Mouse (Mus musculus) midbrain, embryonic 11.5 days (tissue): ENCODE measurements at regions not wholly inside any gene's neighbourhood (a gene's known extent, or its start where the extent isn't known, plus 50 kb on each side); places are given as distances from the start of the nearest gene placed in this dataset.
A peak's percentile ranks its signal among the peaks of the same experiment; 100 is the strongest.

Experiments used
- ATAC-seq: fragments of 200-750 bp; cut with Nextera tagmentation; 2 replicates; pipeline ENCODE4 v1.8.0; 2017; ENCODE audit warnings: moderate TSS enrichment, moderate library complexity; ENCODE audit not compliant: low FRiP score
- DNase-seq: peaks from one replicate; pipeline ENCODE4 v3.0.0; 2015; ENCODE audit warnings: low spot score; ENCODE audit errors: missing footprints
- H3K27ac ChIP-seq: fragments of 300-500 bp; sonication (generic); 2 replicates; pipeline ENCODE4 v1.5.1; 2014; ENCODE audit warnings: low read depth, low read length
- H3K27me3 ChIP-seq: fragments of 300-500 bp; sonication (generic); 2 replicates; pipeline ENCODE4 v1.6.1; 2014; ENCODE audit warnings: mild to moderate bottlenecking, low read length, moderate library complexity, mixed read lengths; ENCODE audit not compliant: control insufficient read depth, insufficient read depth
- H3K36me3 ChIP-seq: fragments of 300-500 bp; sonication (generic); 2 replicates; pipeline ENCODE4 v1.6.1; 2014; ENCODE audit warnings: mild to moderate bottlenecking, low read length, moderate library complexity, mixed read lengths; ENCODE audit not compliant: control insufficient read depth, insufficient read depth
- H3K4me1 ChIP-seq: fragments of 300-500 bp; sonication (generic); 2 replicates; pipeline ENCODE4 v1.6.1; 2014; ENCODE audit warnings: low read length; ENCODE audit not compliant: control insufficient read depth, insufficient read depth
- H3K4me2 ChIP-seq: fragments of 300-500 bp; sonication (generic); 2 replicates; pipeline ENCODE4 v1.6.1; 2014; ENCODE audit warnings: mild to moderate bottlenecking, moderate library complexity
- H3K4me3 ChIP-seq: fragments of 300-500 bp; sonication (generic); 2 replicates; pipeline ENCODE4 v1.5.1; 2014; ENCODE audit warnings: low read depth, low read length
- H3K9ac ChIP-seq: fragments of 300-500 bp; sonication (generic); 2 replicates; pipeline ENCODE4 v1.6.1; 2014; ENCODE audit warnings: low read length
- H3K9me3 ChIP-seq: fragments of 300-500 bp; sonication (generic); 2 replicates; pipeline ENCODE4 v1.6.1; 2016; ENCODE audit warnings: low read length; ENCODE audit not compliant: control insufficient read depth
- WGBS: fragments of 180-500 bp; shearing (Covaris S2); extraction: QIAGEN DNeasy Blood & Tissue Kit; methylation state at CpG from one replicate; pipeline ENCODE4 v1.1.7; 2014; 5-methylcytosine and 5-hydroxymethylcytosine counted together

GRCm38 (mm10) chr5:46488140-46488942, 630.9 kb upstream of the Lcorl start:
- DNase-seq (no peak), ATAC-seq (no peak)
- Histone ChIP-seq H3K4me3 (no peak overlapping the region), H3K36me3 (no peaks in the 10 kb centered on the region), H3K9ac (no peak overlapping the region), H3K4me2 (no peak overlapping the region), H3K27ac (no peak overlapping the region), H3K27me3 (no peaks in the 10 kb centered on the region), H3K4me1 (no peaks in the 10 kb centered on the region), H3K9me3 (no peaks in the 10 kb centered on the region)
- WGBS, result 86% methylated on average over 6 of the region's 6 CpGs

DNA sequence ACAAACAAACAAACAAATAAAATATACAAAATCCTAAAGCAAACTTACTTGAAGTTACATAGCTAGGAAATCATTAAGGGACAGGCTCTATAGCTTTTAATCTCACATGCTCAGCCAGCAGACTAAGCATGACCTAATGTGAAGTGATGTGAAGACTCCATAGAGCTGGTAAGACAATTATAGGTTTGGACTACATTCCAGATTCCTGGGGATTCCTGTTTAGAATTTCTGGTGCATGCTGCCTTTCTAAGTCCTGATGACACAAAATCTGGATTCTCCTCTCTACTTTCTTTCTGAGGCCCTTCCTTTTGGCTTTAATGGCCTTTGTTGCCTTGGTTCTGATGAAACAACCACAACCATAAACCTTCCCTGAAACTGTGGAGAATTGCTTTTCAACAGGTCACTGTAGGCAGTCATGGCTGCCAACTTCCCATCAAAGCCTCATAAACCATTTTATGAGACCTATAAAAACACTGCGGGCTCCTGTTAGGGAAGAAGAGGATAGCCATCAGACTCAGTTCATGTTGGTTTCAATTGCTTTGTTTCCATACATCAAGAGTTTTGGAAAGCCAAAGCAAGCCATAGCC, 629.4 kb upstream of the Lcorl start:
- no peak overlapping the region for H3K4me3 ChIP-seq
- WGBS, result 90% methylated on average over 1 of the region's 1 CpGs
- H3K27me3 ChIP-seq, result no peaks in the 10 kb centered on the region
- ATAC-seq (no peak), DNase-seq (no peak)
- H3K9ac ChIP-seq, result no peak overlapping the region
- H3K4me2 ChIP-seq, result no peak overlapping the region
- H3K36me3 ChIP-seq, result no peaks in the 10 kb centered on the region
- H3K27ac ChIP-seq, result no peak overlapping the region
- H3K4me1 ChIP-seq, result no peaks in the 10 kb centered on the region
- H3K9me3 ChIP-seq, result no peaks in the 10 kb centered on the region

GRCm38 (mm10) chr5:46456356-46456755, 598.9 kb upstream of the Lcorl start:
- H3K9ac ChIP-seq, result no peak overlapping the region
- no peak overlapping the region for H3K4me3 ChIP-seq
- 91% methylated on average over 3 of the region's 3 CpGs for WGBS
- no peaks in the 10 kb centered on the region for H3K9me3 ChIP-seq
- no peaks in the 10 kb centered on the region for H3K27me3 ChIP-seq
- ATAC-seq, result no peak
- no peak overlapping the region for H3K27ac ChIP-seq
- no peak for DNase-seq
- H3K4me1 ChIP-seq, result no peaks in the 10 kb centered on the region
- H3K4me2 ChIP-seq, result no peak overlapping the region
- H3K36me3 ChIP-seq, result no peaks in the 10 kb centered on the region

DNA sequence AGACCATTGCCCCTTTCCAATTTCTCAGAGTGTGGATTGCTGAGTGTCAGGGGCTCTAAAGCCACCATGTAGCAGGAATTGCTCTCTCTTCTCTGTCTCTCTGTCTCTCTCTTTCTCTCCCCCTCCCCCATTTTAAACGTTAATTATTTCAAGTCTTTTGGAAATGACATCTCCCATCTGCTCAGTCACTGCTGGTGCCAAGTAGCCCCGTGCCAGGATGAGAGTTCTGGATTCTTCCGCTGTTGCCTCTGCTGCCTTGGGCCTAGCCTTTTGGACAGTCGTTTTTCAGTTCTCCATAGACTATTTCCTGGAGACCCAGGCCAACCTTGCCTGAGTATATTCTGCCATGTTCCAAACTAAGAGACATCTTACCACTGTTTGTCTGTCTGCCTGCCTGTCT, 590.9 kb upstream of the Lcorl start:
- Histone ChIP-seq H3K9ac (no peak overlapping the region), H3K4me3 (no peak overlapping the region), H3K27me3 (no peaks in the 10 kb centered on the region), H3K36me3 (no peaks in the 10 kb centered on the region), H3K4me1 (no peaks in the 10 kb centered on the region; the same call in none of the 2 replicates), H3K27ac (no peak overlapping the region), H3K4me2 (no peak overlapping the region), H3K9me3 (no peaks in the 10 kb centered on the region)
- ATAC-seq (no peak), DNase-seq (no peak)
- WGBS, result 84% methylated on average over 4 of the region's 4 CpGs

DNA sequence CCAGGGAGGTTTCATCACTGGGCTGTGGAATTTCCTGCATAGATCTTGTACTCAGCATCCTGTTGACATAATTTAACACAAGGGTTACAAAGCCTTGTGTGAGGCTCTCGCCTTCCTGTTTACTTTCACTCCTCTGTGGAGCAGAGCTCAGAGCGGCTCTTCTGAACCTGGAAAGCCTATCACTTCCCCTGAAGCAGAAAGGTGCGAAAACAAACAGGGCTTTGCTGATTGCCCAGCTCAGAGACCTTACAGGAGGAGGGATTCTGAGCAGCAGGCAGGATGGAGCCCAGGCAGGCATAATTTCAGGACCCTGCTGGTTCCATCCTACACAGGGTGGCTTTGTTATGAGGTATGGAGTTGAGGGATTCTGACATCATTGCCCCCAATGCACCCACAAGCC, 588.4 kb upstream of the Lcorl start:
- H3K9me3 ChIP-seq, result no peaks in the 10 kb centered on the region
- DNase-seq, result no peak
- H3K4me3 ChIP-seq, result no peak overlapping the region
- 57% methylated on average over 3 of the region's 3 CpGs for WGBS
- H3K27me3 ChIP-seq, result no peaks in the 10 kb centered on the region
- H3K4me1 ChIP-seq, result no peaks in the 10 kb centered on the region; the same call in none of the 2 replicates
- no peak overlapping the region for H3K27ac ChIP-seq
- peak; percentile 23; the same call in 1 of the 2 replicates for ATAC-seq
- H3K4me2 ChIP-seq, result no peak overlapping the region
- H3K36me3 ChIP-seq, result no peaks in the 10 kb centered on the region
- no peak overlapping the region for H3K9ac ChIP-seq

DNA sequence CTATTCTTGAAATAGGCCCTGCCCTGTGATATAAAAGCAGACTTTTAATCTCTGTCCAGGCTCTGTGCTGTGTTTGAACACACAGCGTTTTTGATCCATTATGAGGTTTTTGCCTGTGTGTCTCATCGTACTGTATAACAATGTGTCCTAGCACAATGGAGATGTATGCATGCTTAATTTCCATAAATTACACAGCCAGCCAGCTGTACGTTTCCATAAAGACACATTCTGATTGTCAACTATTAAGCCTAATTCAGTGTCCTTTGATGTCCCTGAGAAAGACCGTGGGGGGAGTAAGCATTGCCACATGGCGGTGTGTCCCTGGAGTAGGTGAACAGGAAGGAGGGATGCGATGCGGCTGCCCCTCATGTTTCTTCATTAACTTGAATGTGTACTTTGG, 587.7 kb upstream of the Lcorl start:
- ATAC-seq (peak; percentile 73), DNase-seq (no peak)
- Histone ChIP-seq H3K27ac (no peak overlapping the region), H3K4me3 (no peak overlapping the region), H3K9me3 (no peaks in the 10 kb centered on the region), H3K4me1 (no peaks in the 10 kb centered on the region; the same call in none of the 2 replicates), H3K27me3 (no peaks in the 10 kb centered on the region), H3K9ac (no peak overlapping the region), H3K36me3 (no peaks in the 10 kb centered on the region), H3K4me2 (no peak overlapping the region)
- 29% methylated on average over 7 of the region's 7 CpGs for WGBS

GRCm38 (mm10) chr5:46443805-46444340, 586.5 kb upstream of the Lcorl start:
- no peak for ATAC-seq
- Histone ChIP-seq H3K36me3 (no peaks in the 10 kb centered on the region), H3K4me1 (no peaks in the 10 kb centered on the region; the same call in none of the 2 replicates), H3K4me3 (no peak overlapping the region), H3K9me3 (no peaks in the 10 kb centered on the region), H3K4me2 (no peak overlapping the region), H3K27ac (no peak overlapping the region), H3K9ac (no peak overlapping the region), H3K27me3 (no peaks in the 10 kb centered on the region)
- WGBS, result 16% methylated on average over 12 of the region's 12 CpGs
- peak; percentile 93 for DNase-seq

- Histone ChIP-seq H3K9ac (no peak overlapping the region), H3K4me3 (no peak overlapping the region), H3K4me1 (no peaks in the 10 kb centered on the region; the same call in none of the 2 replicates), H3K9me3 (no peaks in the 10 kb centered on the region), H3K4me2 (no peak overlapping the region), H3K27me3 (no peaks in the 10 kb centered on the region), H3K36me3 (no peaks in the 10 kb centered on the region), H3K27ac (no peak overlapping the region)
- DNase-seq, result no peak
- WGBS, result 88% methylated on average over 6 of the region's 6 CpGs
- no peak for ATAC-seq
Observed at GRCm38 (mm10) chr5:46442600-46443248, 585.3 kb upstream of the Lcorl start.

- no peak overlapping the region for H3K9ac ChIP-seq
- no peaks in the 10 kb centered on the region; the same call in none of the 2 replicates for H3K4me1 ChIP-seq
- no peak for ATAC-seq
- no peak overlapping the region for H3K27ac ChIP-seq
- H3K4me3 ChIP-seq, result no peak overlapping the region
- no peak for DNase-seq
- H3K27me3 ChIP-seq, result no peaks in the 10 kb centered on the region
- no peak overlapping the region for H3K4me2 ChIP-seq
- H3K36me3 ChIP-seq, result no peaks in the 10 kb centered on the region
- H3K9me3 ChIP-seq, result no peaks in the 10 kb centered on the region
Observed at GRCm38 (mm10) chr5:46441716-46442115, 584.3 kb upstream of the Lcorl start.
